Mouse (Mus musculus): ENCODE results near the gene Mapk7. TPM values are rescaled to one million over a fixed set of nuclear protein-coding genes. Genes with fewer than 3 reads are reported as not detected.

The Mapk7 gene
- total RNA-seq, 2 experiments from 2014 or later, result 26.3 to 31.3 TPM

- DNase-seq (ENCODE audit: extremely low spot score in 1 of 2, low spot score in 1 of 2), result no peak
Observed at GRCm38 (mm10) chr11:61469317-61469917, 24.8 kb downstream of the Mapk7 start.

DNA sequence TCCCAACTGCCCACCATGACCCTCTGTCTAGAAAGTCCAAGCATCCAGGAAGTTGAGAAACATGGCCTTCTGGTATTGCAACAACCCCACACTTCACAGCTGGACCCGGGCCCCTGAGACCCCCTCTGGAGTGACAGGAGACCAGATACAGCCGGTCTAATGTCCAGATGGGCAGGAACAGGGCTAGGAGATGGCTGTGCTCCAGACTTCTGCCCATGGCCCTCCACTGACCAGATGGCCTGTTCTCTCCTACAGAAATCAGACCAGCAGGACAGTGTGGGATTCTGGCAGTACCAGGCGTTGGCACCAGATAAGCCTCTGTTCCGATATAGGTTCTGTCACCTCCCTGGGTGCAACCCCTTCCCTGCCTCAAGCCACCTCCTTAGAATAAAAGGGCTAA lies 25.7 kb downstream of the Mapk7 start:
- DNase-seq (ENCODE audit: extremely low spot score in 1 of 2, low spot score in 1 of 2), result no peak

DNA sequence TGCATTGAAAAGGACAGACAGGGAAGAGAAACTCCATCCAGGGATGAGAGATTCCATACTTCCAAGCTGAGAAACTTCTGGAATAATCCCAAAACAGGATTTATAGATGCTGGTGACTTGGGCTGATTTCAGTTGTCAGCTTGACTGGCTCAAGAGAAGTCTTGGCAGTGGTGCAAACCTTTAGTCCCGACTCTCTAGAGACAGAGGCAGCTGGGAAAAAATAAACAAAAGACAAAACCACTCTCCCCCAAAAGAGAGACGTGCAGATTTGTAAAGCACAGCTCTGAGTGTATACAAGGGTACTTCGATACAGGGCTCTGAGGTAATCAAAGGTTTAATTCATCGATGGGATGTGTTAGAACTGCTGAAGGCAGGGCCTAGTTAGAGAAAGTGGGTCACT lies 28.8 kb downstream of the Mapk7 start:
- no peak for DNase-seq (ENCODE audit: extremely low spot score in 1 of 2, low spot score in 1 of 2)

- DNase-seq (ENCODE audit: extremely low spot score in 1 of 2, low spot score in 1 of 2), result no peak
Observed at GRCm38 (mm10) chr11:61464071-61464470, 30.1 kb downstream of the Mapk7 start.

DNA sequence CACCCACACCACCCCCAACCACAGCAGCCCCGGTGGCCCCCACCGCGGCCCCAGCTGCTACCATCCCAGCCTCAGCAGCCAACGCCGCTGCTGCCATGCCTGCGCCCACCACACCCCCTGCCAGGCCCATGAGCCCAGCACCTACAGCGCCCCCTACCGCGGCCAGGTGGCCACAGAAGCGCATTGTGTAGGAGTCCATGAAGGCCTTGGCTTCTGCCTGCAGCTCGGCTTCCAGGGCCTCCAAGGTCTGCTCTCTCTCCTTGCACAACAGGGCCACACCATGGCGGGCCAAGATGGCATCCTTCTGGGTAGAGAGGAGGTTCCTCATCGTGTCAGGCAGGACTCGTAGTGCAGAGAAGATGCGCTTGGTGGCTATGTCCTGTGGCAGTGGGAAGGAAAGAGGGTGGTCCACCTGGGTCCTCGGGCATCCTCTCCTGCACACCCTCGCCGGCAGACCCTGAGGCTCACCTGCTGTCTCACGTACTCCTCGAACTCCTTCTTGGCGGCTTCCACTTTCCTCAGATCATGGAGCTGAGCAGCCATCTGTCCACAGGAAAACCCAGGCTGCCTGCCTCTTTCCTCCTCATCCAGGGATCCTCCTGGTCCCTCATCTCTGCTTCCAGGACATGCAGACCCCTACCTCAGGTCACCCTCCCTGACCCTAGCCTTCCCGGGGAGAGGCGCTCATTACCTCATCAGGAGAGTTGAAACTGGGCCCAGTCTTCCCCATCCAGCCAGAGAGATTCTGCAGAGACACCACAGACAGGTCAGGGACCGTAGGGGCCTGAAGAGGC lies 44.5 kb downstream of the Mapk7 start:
- DNase-seq (ENCODE audit: extremely low spot score in 1 of 2, low spot score in 1 of 2), result peak; percentile 42 to 64

GRCm38 (mm10) chr11:61448599-61449225 lies 45.5 kb downstream of the Mapk7 start:
- peak in 1 of 2 experiments; percentile 36 for DNase-seq (ENCODE audit: extremely low spot score in 1 of 2, low spot score in 1 of 2)

GRCm38 (mm10) chr11:61448041-61448440 lies 46.2 kb downstream of the Mapk7 start:
- no peak for DNase-seq (ENCODE audit: extremely low spot score in 1 of 2, low spot score in 1 of 2)

GRCm38 (mm10) chr11:61447296-61447695 lies 46.9 kb downstream of the Mapk7 start:
- no peak for DNase-seq (ENCODE audit: extremely low spot score in 1 of 2, low spot score in 1 of 2)

DNA sequence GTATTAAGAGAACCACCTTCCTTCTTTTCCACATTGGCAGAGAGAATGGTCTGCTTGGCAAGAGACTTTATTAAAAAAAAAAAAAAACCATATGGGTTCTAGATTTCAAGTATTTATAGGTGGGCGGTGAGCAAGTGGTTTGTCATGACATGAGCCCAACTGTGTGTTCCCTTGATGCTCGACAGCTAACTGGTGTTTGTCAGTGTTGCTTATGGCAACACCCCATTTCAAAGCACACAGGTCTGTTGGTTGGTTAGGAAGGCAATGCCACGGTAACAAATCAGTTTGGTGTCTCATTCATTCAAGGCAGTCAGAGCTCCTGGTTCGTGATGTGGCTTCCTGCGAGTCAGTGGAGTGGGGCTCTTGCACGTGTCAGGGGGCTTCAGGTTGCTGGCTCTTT lies 50.4 kb downstream of the Mapk7 start:
- DNase-seq (ENCODE audit: extremely low spot score in 1 of 2, low spot score in 1 of 2), result no peak

- no peak for DNase-seq (ENCODE audit: extremely low spot score in 1 of 2, low spot score in 1 of 2)
Observed at GRCm38 (mm10) chr11:61441670-61442069, 52.5 kb downstream of the Mapk7 start.

DNA sequence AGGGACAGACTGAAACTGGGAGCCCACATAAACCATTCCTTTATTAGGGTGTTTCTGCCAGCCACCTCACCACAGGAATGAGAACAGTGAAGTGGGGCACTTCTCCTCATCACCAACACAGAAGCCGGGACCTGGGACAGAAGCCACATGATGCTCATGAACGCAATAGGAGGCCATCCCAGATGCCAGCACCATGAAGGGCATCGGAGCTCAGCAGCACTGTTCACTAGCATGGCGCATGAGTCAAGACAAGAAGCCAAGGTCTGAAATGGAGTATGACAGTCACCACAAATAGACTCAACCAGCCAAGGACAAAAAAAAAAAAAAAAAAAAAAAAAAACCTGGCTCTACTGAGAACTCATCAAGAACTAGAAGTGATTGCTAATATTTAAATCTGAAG lies 53.8 kb downstream of the Mapk7 start:
- DNase-seq (ENCODE audit: extremely low spot score in 1 of 2, low spot score in 1 of 2), result no peak

- no peak for DNase-seq (ENCODE audit: extremely low spot score in 1 of 2, low spot score in 1 of 2)
Observed at GRCm38 (mm10) chr11:61439170-61439569, 55.0 kb downstream of the Mapk7 start.

Other genes with a start within 250 kb of the Mapk7 start
- 10 to 100 TPM; 56.1 to 63.8 TPM for gene Aldh3a2, start 226.9 kb downstream of the Mapk7 start, total RNA-seq (2021)
- not detected for gene Slc47a2, start 151.5 kb downstream of the Mapk7 start, total RNA-seq (2021)
- 1 to 10 TPM; 1.2 to 2.8 TPM for gene Slc47a1, start 116.1 kb downstream of the Mapk7 start, total RNA-seq (2021)
- 100 to 1,000 TPM; 440 to 506 TPM for gene Rnf112, start 40.3 kb downstream of the Mapk7 start, total RNA-seq (2021)
- gene Mfap4, start 9.0 kb downstream of the Mapk7 start, total RNA-seq (2021), result 1 to 10 TPM; 5.7 to 6.3 TPM
- gene B9d1, start 10.7 kb upstream of the Mapk7 start, total RNA-seq (2021), result 10 to 100 TPM; 43.3 to 45.9 TPM
- gene Epn2, start 85.3 kb upstream of the Mapk7 start, total RNA-seq (2021), result 100 to 1,000 TPM; 173 to 185 TPM
- gene Grap, start 158.9 kb upstream of the Mapk7 start, total RNA-seq (2021), result 1 to 10 TPM; 4.8 to 6.1 TPM
- not detected for gene Fam83g, start 189.7 kb upstream of the Mapk7 start, total RNA-seq (2021)
- under 1 TPM; 0.38 to 0.62 TPM for gene Slc5a10, start 226.4 kb upstream of the Mapk7 start, total RNA-seq (2021)